Mouse (Mus musculus): Measurements from ENCODE around the gene 1700007K13Rik. TPM values are rescaled to one million over a fixed set of nuclear protein-coding genes. Genes with fewer than 3 reads are reported as not detected.
"Not testable (repeated sequence)": the region's sequence is repeated elsewhere in the genome, so short reads cannot be mapped to it uniquely, and the experiment has no call there.

1700007K13Rik gene
- not detected in 2 replicates for total RNA-seq (2014; rRNA removed; ENCODE audit: low replicate concordance)
- 0.15 and 0.65 TPM in 2 replicates for polyA plus RNA-seq (2015; fragmentation: Nextera tagmentation; extraction: Ambion mirVana)

DNA sequence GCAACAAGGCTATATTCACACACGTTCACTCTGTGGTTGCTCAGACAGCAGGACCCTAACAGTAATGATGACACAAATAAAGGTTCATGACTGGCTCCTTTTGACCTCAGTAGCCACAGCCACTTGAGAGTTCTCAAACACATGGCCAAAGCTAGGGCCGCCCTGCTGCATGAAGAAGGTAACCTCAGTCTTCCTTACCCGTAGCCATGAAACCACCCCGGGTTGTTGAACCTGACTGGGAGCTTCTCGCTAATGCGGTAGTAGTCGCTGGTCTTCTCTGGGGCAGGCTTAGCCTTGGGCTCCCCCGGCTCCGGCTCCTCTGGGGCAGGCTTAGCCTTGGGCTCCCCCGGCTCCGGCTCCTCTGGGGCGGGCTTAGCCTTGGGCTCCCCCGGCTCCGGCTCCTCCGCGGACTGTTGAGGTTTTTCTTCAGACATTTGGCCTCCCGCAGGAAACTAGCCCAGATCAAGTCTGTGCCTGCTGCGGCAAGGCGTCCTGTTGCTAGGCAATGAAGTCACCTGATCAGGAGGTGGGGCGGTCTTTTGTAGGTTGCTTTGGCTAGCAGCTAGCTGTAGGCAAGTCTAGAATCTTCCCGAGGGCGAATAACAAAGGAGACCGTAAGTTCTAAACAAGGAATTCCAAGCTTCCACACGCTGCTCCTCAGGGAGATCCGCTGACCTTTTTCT is at the start of gene 1700007K13Rik:
TSS of gene 1700007K13Rik (minus strand) at position 497 of the 683 bp plus-strand sequence.
- H3K4me1 ChIP-seq (ENCODE audit: control insufficient read depth, insufficient read depth): peaks cover 6% of the 10 kb centered on the region; the same call in 1 of the 2 replicates
- peaks cover 17% of the 10 kb centered on the region for H3K36me3 ChIP-seq (replicated peaks; ENCODE audit: control insufficient read depth, insufficient read depth, low read length)
- TF ChIP-seq EP300 (IDR thresholded peaks at IDR 0.05; ENCODE audit: low read depth) (no peak), CTCF (IDR thresholded peaks at IDR 0.05; ENCODE audit: low read depth) (no peak)
- H3K9me3 ChIP-seq (replicated peaks; ENCODE audit: control insufficient read depth, low read length): no peaks in the 10 kb centered on the region
- peak within 1 kb of the TSS; percentile 51 for H3K4me2 ChIP-seq (ENCODE audit: low read depth, low read length)
- no peak within 1 kb of the TSS for H3K9ac ChIP-seq (replicated peaks; ENCODE audit: low read depth, low read length)
- H3K4me3 ChIP-seq (ENCODE audit: low read depth, low read length): peak within 1 kb of the TSS; percentile 16
- WGBS: 3% methylated on average over 25 of the region's 25 CpGs
- no peak within 1 kb of the TSS for H3K27ac ChIP-seq (ENCODE audit: low read depth)
- peak; percentile 70 for DNase-seq (ENCODE audit: low spot score)
- 0 out of 2 replicates have a peak, but pooled peaks have one; percentile 40 for ATAC-seq (ENCODE audit: insufficient read depth, low read depth)
- 0 out of 2 replicates have a peak, but pooled peaks cover 4% of the 10 kb centered on the region for H3K27me3 ChIP-seq (ENCODE audit: control insufficient read depth, insufficient read depth, low read length)

- no peaks in the 10 kb centered on the region for H3K9me3 ChIP-seq (replicated peaks; ENCODE audit: control insufficient read depth, low read length)
- peak; percentile 87 for TF ChIP-seq CTCF (IDR thresholded peaks at IDR 0.05; ENCODE audit: low read depth)
- TF ChIP-seq EP300 (IDR thresholded peaks at IDR 0.05; ENCODE audit: low read depth): no peak
- no peaks in the 10 kb centered on the region for H3K36me3 ChIP-seq (replicated peaks; ENCODE audit: control insufficient read depth, insufficient read depth, low read length)
- no peaks in the 10 kb centered on the region for H3K27me3 ChIP-seq (ENCODE audit: control insufficient read depth, insufficient read depth, low read length)
- peak overlapping the region; percentile 95; the same call in 1 of the 2 replicates for H3K4me2 ChIP-seq (ENCODE audit: low read depth, low read length)
- DNase-seq (ENCODE audit: low spot score) (peak; percentile 71), ATAC-seq (ENCODE audit: insufficient read depth, low read depth) (no peak)
- no peak overlapping the region for H3K27ac ChIP-seq (ENCODE audit: low read depth)
- H3K4me3 ChIP-seq (ENCODE audit: low read depth, low read length): no peak overlapping the region
- WGBS: 13% methylated on average over 5 of the region's 5 CpGs
- H3K9ac ChIP-seq (replicated peaks; ENCODE audit: low read depth, low read length): no peak overlapping the region
- peaks cover 18% of the 10 kb centered on the region for H3K4me1 ChIP-seq (ENCODE audit: control insufficient read depth, insufficient read depth)
Observed at GRCm38 (mm10) chr2:28514489-28514888, 48.4 kb upstream of the 1700007K13Rik start.

GRCm38 (mm10) chr2:28513431-28514370 is 47.6 kb upstream of the 1700007K13Rik start:
- Histone ChIP-seq H3K4me2 (ENCODE audit: low read depth, low read length) (peak overlapping the region; percentile 95), H3K9ac (replicated peaks; ENCODE audit: low read depth, low read length) (peak overlapping the region; percentile 70), H3K9me3 (replicated peaks; ENCODE audit: control insufficient read depth, low read length) (no peaks in the 10 kb centered on the region), H3K36me3 (replicated peaks; ENCODE audit: control insufficient read depth, insufficient read depth, low read length) (no peaks in the 10 kb centered on the region), H3K4me1 (ENCODE audit: control insufficient read depth, insufficient read depth) (peaks cover 18% of the 10 kb centered on the region), H3K27ac (ENCODE audit: low read depth) (no peak overlapping the region), H3K4me3 (ENCODE audit: low read depth, low read length) (peak overlapping the region; percentile 58), H3K27me3 (ENCODE audit: control insufficient read depth, insufficient read depth, low read length) (no peaks in the 10 kb centered on the region)
- TF ChIP-seq CTCF (IDR thresholded peaks at IDR 0.05; ENCODE audit: low read depth) (no peak), EP300 (IDR thresholded peaks at IDR 0.05; ENCODE audit: low read depth) (no peak)
- DNase-seq (ENCODE audit: low spot score) (peak; percentile 9), ATAC-seq (ENCODE audit: insufficient read depth, low read depth) (0 out of 2 replicates have a peak, but pooled peaks have one; percentile 2)
- 9% methylated on average over 40 of the region's 47 CpGs for WGBS

DNA sequence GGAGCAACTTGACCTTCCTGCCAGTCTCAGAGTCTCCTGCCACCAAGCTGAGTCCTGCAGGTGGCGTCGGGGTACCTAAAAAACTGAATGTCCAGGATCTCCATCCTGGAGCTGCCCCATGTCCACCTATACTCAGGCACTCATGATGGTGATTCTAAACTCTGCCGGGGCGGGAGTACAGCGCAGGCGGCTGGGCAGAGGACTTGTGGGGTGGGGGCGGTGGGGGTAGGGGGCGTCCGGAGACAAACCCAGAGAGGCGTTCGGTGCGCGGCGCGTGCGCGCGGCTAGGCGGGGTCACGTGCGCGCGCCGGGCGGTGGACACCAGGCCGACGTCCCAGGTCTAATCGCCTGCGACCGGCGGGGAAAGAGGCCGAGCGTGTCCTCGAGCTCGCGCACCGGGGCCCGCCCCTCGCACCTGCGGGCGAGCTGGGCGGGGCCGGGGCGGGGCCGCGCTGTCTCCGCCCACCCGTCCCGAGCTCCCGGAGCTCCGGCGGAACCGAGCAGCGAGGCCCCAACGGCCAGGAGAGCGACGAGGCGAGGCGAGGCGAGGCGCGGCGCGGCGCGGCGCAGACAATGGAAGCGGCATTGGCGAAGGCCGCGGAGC is 46.8 kb upstream of the 1700007K13Rik start, which contains the start of gene Ralgds:
TSS of gene Ralgds (plus strand) at position 328 of the 604 bp plus-strand sequence.
- Histone ChIP-seq H3K27me3 (ENCODE audit: control insufficient read depth, insufficient read depth, low read length) (no peaks in the 10 kb centered on the region), H3K36me3 (replicated peaks; ENCODE audit: control insufficient read depth, insufficient read depth, low read length) (no peaks in the 10 kb centered on the region), H3K27ac (ENCODE audit: low read depth) (no peak within 1 kb of the TSS), H3K4me2 (ENCODE audit: low read depth, low read length) (peak within 1 kb of the TSS; percentile 95), H3K9ac (replicated peaks; ENCODE audit: low read depth, low read length) (peak within 1 kb of the TSS; percentile 70), H3K4me3 (ENCODE audit: low read depth, low read length) (peak within 1 kb of the TSS; percentile 58), H3K9me3 (replicated peaks; ENCODE audit: control insufficient read depth, low read length) (no peaks in the 10 kb centered on the region), H3K4me1 (ENCODE audit: control insufficient read depth, insufficient read depth) (peaks cover 18% of the 10 kb centered on the region)
- DNase-seq (ENCODE audit: low spot score) (peak; percentile 25), ATAC-seq (ENCODE audit: insufficient read depth, low read depth) (peak; percentile 36)
- TF ChIP-seq CTCF (IDR thresholded peaks at IDR 0.05; ENCODE audit: low read depth) (no peak), EP300 (IDR thresholded peaks at IDR 0.05; ENCODE audit: low read depth) (no peak)
- WGBS: under 1% methylated on average over 44 of the region's 71 CpGs

GRCm38 (mm10) chr2:28511600-28511999 is 45.5 kb upstream of the 1700007K13Rik start:
- not testable (repeated sequence) for ATAC-seq (ENCODE audit: insufficient read depth, low read depth)
- WGBS: 41% methylated on average over 5 of the region's 5 CpGs

More at GRCm38 (mm10) chr2:28511600-28511999, 45.5 kb upstream of the 1700007K13Rik start:
- not testable (repeated sequence) for H3K4me2 ChIP-seq (ENCODE audit: low read depth, low read length); H3K27ac ChIP-seq (ENCODE audit: low read depth); H3K36me3 ChIP-seq (replicated peaks; ENCODE audit: control insufficient read depth, insufficient read depth, low read length); H3K4me3 ChIP-seq (ENCODE audit: low read depth, low read length); H3K9me3 ChIP-seq (replicated peaks; ENCODE audit: control insufficient read depth, low read length); H3K27me3 ChIP-seq (ENCODE audit: control insufficient read depth, insufficient read depth, low read length); DNase-seq (ENCODE audit: low spot score); H3K9ac ChIP-seq (replicated peaks; ENCODE audit: low read depth, low read length)
- peaks cover 11% of the 10 kb centered on the region; the same call in 1 of the 2 replicates for H3K4me1 ChIP-seq (ENCODE audit: control insufficient read depth, insufficient read depth)
- 0 out of 2 replicates have a peak, but pooled peaks have one; percentile 2 for TF ChIP-seq CTCF (IDR thresholded peaks at IDR 0.05; ENCODE audit: low read depth)
